Mouse (Mus musculus) megakaryocyte-erythroid progenitor cell, adult 5 weeks (primary cell): ENCODE data around the gene Gm16485. TPM values are rescaled to one million over a fixed set of nuclear protein-coding genes. Genes with fewer than 3 reads are reported as not detected.

ENCODE experiments used
- polyA plus RNA-seq: library from polyadenylated mRNA; stranded (reverse); fragments of >175 nt; gene quantifications from 2 replicates; pipeline ENCODE4 v1.2.3, GENCODE M21; 2012

Gene Gm16485
- 0.02 TPM in 2 replicates for polyA plus RNA-seq

GRCm38 (mm10) chr9:8971491-8971890, at the start of gene Gm16485:
Gene Gm16485 (plus strand): TSS chr9:8971791.

Other genes with a start within 250 kb of the Gm16485 start
- 1.4 and 3.6 TPM in 2 replicates for gene Pgr, start 72.0 kb upstream of the Gm16485 start, polyA plus RNA-seq